Mouse (Mus musculus): ENCODE data around the gene Wdhd1. TPM values are rescaled to one million over a fixed set of nuclear protein-coding genes. Genes with fewer than 3 reads are reported as not detected.

Gene Wdhd1
- polyA plus RNA-seq, 1 experiment from 2014 or later: 36.9 TPM

- DNase-seq (ENCODE audit: low spot score): no peak
- WGBS: 91% methylated on average over 12 of the region's 12 CpGs
- Histone ChIP-seq H3K36me3 (no peaks in the 10 kb centered on the region), H3K27ac (no peak overlapping the region), H3K9me3 (no peaks in the 10 kb centered on the region), H3K4me1 (replicated peaks) (no peaks in the 10 kb centered on the region), H3K4me3 (no peak overlapping the region), H3K27me3 (ENCODE audit: insufficient read depth, poor library complexity, severe bottlenecking) (no peaks in the 10 kb centered on the region)
Observed at GRCm38 (mm10) chr14:47208564-47209493, 67.8 kb downstream of the Wdhd1 start.

DNA sequence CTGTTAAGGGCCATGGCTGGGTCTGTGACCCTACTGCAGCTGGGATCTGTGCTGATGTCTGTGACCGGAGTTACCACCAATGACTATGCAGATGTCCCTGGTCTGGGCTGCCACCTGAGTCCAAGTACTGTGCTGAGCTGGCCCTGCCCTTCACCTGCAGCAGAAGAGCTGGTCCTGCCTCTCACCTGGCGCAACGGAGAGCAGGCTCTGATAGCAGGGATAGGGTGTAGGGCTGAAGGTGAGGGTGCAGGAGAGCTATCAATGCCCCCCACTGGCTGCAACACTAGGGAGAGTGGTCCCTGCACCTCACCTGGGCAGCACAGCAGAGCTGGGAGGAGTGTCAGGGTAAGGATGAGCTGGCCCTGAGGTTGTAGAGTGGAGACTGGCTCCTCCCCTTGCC is 70.1 kb downstream of the Wdhd1 start:
- no peaks in the 10 kb centered on the region for H3K36me3 ChIP-seq
- no peaks in the 10 kb centered on the region for H3K9me3 ChIP-seq
- H3K27me3 ChIP-seq (ENCODE audit: insufficient read depth, poor library complexity, severe bottlenecking): no peaks in the 10 kb centered on the region
- no peak overlapping the region for H3K4me3 ChIP-seq
- no peak for DNase-seq (ENCODE audit: low spot score)
- H3K27ac ChIP-seq: no peak overlapping the region
- 87% methylated on average over 3 of the region's 3 CpGs for WGBS
- H3K4me1 ChIP-seq (replicated peaks): no peaks in the 10 kb centered on the region

- WGBS: 90% methylated on average over 5 of the region's 5 CpGs
- DNase-seq (ENCODE audit: low spot score): no peak
- no peak overlapping the region for H3K4me3 ChIP-seq
- no peaks in the 10 kb centered on the region for H3K9me3 ChIP-seq
- H3K36me3 ChIP-seq: no peaks in the 10 kb centered on the region
- no peaks in the 10 kb centered on the region for H3K27me3 ChIP-seq (ENCODE audit: insufficient read depth, poor library complexity, severe bottlenecking)
- no peak overlapping the region for H3K27ac ChIP-seq
- H3K4me1 ChIP-seq (replicated peaks): no peaks in the 10 kb centered on the region
Observed at GRCm38 (mm10) chr14:47205270-47205972, 71.2 kb downstream of the Wdhd1 start.

DNA sequence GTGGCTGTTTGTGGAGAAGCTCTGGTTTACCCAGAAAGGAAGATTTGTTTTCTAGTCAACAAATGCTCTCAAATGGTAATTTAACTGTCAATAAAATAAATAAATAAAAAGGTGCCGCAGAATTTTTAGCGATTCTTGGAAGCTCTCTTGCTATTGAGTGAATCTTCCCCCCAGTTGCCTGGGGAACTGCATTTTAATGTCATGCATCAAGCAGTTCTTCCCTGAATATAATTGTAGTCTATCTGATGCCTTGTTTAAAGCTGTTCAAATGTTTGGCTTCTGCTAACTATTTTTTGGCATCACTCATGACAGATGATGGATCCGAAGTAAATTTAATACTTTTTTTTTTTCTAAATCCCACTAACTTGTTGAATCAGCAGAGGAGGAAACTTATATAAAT is 79.3 kb downstream of the Wdhd1 start:
- Histone ChIP-seq H3K4me1 (replicated peaks) (no peaks in the 10 kb centered on the region), H3K9me3 (no peaks in the 10 kb centered on the region), H3K36me3 (no peaks in the 10 kb centered on the region), H3K27ac (no peak overlapping the region), H3K27me3 (ENCODE audit: insufficient read depth, poor library complexity, severe bottlenecking) (no peaks in the 10 kb centered on the region), H3K4me3 (no peak overlapping the region)
- no peak for DNase-seq (ENCODE audit: low spot score)
- 89% methylated on average over 3 of the region's 3 CpGs for WGBS

DNA sequence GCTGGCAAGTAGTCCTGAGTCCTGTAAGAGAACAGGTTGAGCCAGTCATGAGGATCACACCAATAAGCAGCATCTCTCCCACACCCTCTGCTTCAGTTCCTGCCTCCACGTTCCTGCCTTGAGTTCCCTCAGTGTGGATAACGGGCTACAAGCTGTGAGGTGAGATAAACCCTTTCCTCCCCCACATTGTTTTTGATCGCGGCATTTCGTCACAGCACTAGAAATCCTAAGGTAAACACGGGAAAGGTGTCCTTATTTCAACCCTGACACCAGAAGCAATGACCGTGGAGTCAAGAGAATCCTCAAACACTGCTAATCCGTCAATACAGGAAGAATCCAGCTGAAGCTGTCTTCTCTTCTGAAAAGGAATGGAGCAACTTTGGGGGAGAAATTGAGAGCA is 79.9 kb downstream of the Wdhd1 start:
- WGBS: 85% methylated on average over 8 of the region's 8 CpGs
- DNase-seq (ENCODE audit: low spot score): no peak

DNA sequence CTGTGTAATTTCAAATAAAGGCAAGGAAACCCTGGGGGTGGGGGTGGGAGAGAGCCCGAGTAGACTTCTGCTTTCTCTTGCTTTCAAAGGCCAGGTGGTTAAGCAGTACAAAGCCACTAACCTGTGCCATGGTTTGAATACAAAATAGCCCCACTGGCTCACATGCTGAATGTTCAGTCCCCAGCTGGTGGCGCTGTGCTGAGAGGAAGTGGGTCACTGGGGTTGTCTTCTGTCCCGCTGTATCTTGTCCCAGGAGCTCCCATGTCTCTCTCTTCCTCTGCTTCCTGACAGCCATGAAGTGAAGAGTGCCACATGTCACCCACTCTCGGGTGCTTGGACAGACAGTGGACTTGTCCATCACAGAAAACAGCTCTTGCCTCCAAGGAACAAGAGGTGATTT is 82.6 kb downstream of the Wdhd1 start:
- no peak for DNase-seq (ENCODE audit: low spot score)
- H3K27me3 ChIP-seq (ENCODE audit: insufficient read depth, poor library complexity, severe bottlenecking): peaks cover under 1% of the 10 kb centered on the region; the same call in 1 of the 2 replicates
- WGBS: 28% methylated on average over 4 of the region's 4 CpGs

More for the DNA sequence above, 79.9 kb downstream of the Wdhd1 start:
- Histone ChIP-seq H3K4me3 (no peak overlapping the region), H3K27me3 (ENCODE audit: insufficient read depth, poor library complexity, severe bottlenecking) (no peaks in the 10 kb centered on the region), H3K36me3 (no peaks in the 10 kb centered on the region), H3K27ac (no peak overlapping the region), H3K9me3 (no peaks in the 10 kb centered on the region), H3K4me1 (replicated peaks) (no peaks in the 10 kb centered on the region)

GRCm38 (mm10) chr14:47193506-47193905 is 83.2 kb downstream of the Wdhd1 start:
- DNase-seq (ENCODE audit: low spot score): no peak
- Histone ChIP-seq H3K27me3 (ENCODE audit: insufficient read depth, poor library complexity, severe bottlenecking) (peaks cover 6% of the 10 kb centered on the region), H3K36me3 (no peaks in the 10 kb centered on the region), H3K9me3 (no peaks in the 10 kb centered on the region), H3K4me3 (no peak overlapping the region), H3K4me1 (replicated peaks) (peaks cover 5% of the 10 kb centered on the region), H3K27ac (no peak overlapping the region)
- 83% methylated on average over 6 of the region's 6 CpGs for WGBS

More for the DNA sequence above, 82.6 kb downstream of the Wdhd1 start:
- H3K27ac ChIP-seq: no peak overlapping the region
- H3K4me3 ChIP-seq: no peak overlapping the region
- no peaks in the 10 kb centered on the region for H3K36me3 ChIP-seq
- H3K9me3 ChIP-seq: no peaks in the 10 kb centered on the region
- H3K4me1 ChIP-seq (replicated peaks): no peaks in the 10 kb centered on the region; the same call in 1 of the 2 replicates

DNA sequence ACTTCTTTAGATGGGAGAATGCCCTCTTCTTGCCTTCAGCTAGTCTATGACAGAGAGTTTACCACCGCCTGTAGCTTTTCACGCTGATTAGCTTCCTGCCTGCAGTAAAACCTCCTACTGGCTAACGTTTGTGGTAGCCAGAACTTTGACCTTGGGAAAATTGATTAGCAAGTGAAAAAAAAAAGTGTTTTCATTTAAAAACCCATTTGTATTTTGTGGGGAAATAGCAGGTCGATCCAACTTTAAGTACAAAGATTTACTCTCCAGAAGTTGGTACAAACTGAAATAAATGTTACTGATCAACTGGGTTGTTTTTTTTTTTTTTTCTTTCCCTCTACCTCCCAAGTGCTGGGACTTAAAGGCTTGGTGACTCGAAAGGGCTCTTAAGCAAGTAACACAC is 84.8 kb downstream of the Wdhd1 start:
- no peak for DNase-seq (ENCODE audit: low spot score)
- Histone ChIP-seq H3K27me3 (ENCODE audit: insufficient read depth, poor library complexity, severe bottlenecking) (peaks cover 22% of the 10 kb centered on the region), H3K27ac (no peak overlapping the region), H3K9me3 (no peaks in the 10 kb centered on the region), H3K4me1 (replicated peaks) (peaks cover 11% of the 10 kb centered on the region), H3K36me3 (no peaks in the 10 kb centered on the region), H3K4me3 (no peak overlapping the region)
- 52% methylated on average over 5 of the region's 5 CpGs for WGBS

Other genes starting within 250 kb of the Wdhd1 start
- 0.98 and 1.2 TPM in 2 replicates for gene Gch1, start 87.4 kb downstream of the Wdhd1 start, polyA plus RNA-seq (2016; fragmentation: Nextera tagmentation; extraction: Ambion mirVana)
- 4.2 and 4.6 TPM in 2 replicates for gene Socs4, start 74 bp upstream of the Wdhd1 start, polyA plus RNA-seq (2016; fragmentation: Nextera tagmentation; extraction: Ambion mirVana)
- 72.0 and 104 TPM in 2 replicates for gene Mapk1ip1l, start 21.4 kb upstream of the Wdhd1 start, polyA plus RNA-seq (2016; fragmentation: Nextera tagmentation; extraction: Ambion mirVana)
- gene Lgals3, start 90.9 kb upstream of the Wdhd1 start, polyA plus RNA-seq (2016; fragmentation: Nextera tagmentation; extraction: Ambion mirVana): 0.43 and 0.91 TPM in 2 replicates
- 56.6 and 76.9 TPM in 2 replicates for gene Dlgap5, start 141.6 kb upstream of the Wdhd1 start, polyA plus RNA-seq (2016; fragmentation: Nextera tagmentation; extraction: Ambion mirVana)
- 19.8 and 24.6 TPM in 2 replicates for gene Fbxo34, start 173.6 kb upstream of the Wdhd1 start, polyA plus RNA-seq (2016; fragmentation: Nextera tagmentation; extraction: Ambion mirVana)

Measured in hindbrain, embryonic 10.5 days (tissue).